Mouse (Mus musculus) liver, adult 2 months (tissue): ENCODE measurements at regions not wholly inside any gene's neighbourhood (a gene's known extent, or its start where the extent isn't known, plus 50 kb on each side); places are given as distances from the start of the nearest gene placed in this dataset.

Experiments used
- CTCF ChIP-seq: fragments of 200-500 bp; IDR thresholded peaks from 2 replicates; pipeline ENCODE4 v1.5.1; 2011; ENCODE audit warnings: low read depth, low read length, control low read depth
- POLR2A ChIP-seq: fragments of 200-500 bp; IDR thresholded peaks from 2 replicates; pipeline ENCODE4 v1.6.1; 2011; ENCODE audit warnings: low read length, control low read depth; ENCODE audit not compliant: insufficient read depth; ENCODE audit errors: extremely low read depth

DNA sequence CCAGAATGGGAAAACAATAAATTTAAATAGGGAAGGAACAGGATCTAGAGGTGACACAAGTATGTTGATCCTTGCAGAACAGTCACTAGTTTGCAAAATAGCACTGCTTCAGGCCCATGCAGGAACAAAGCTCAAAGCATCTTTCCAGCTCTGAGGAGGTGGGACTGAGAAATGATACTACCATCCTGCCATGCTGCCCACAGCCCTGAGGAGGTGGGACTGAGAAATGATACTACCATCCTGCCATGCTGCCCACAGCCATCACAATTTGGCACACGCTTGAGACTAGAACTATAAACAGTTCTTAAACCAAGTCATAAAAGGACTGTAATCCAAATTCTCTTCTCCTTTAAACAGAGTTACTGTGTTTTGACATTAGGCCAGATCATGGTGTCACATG is 174.5 kb upstream of the Lrig1 start:
- TF ChIP-seq CTCF (no peak), POLR2A (no peak)
